8 mouse cellular contexts compared by ENCODE assay signal in genomic region chr11:116318719-116319659, GRCm38 (mm10). TPM values are rescaled to one million over a fixed set of nuclear protein-coding genes. Genes with fewer than 3 reads are reported as not detected.
DNase-seq lines count a peak whose midpoint lies in the region; ATAC-seq lines count a peak whose summit lies in the region.

No protein-coding gene starts in this region.

- H3K36me3 ChIP-seq in hindbrain, embryonic 15.5 days: no peaks in the 10 kb centered on the region

- peak overlapping the region; percentile 59 for H3K9ac ChIP-seq in hindbrain, embryonic 15.5 days

- peak overlapping the region; percentile 44 for H3K4me3 ChIP-seq in hindbrain, embryonic 15.5 days

- no peaks in the 10 kb centered on the region for H3K9me3 ChIP-seq in hindbrain, embryonic 15.5 days

- peak; percentile 79 for DNase-seq in R1 (ENCODE audit: low read depth, low spot score)
- peak; percentile 92 to 97 for DNase-seq in cerebellum, postnatal 14 days
- peak; percentile 89 for DNase-seq in gastrocnemius, adult 18-20 months (ENCODE audit: low spot score)
- DNase-seq in layer of hippocampus, postnatal 36 days: peak; percentile 82 to 86
- peak; percentile 87 for DNase-seq in lung, postnatal 36 days
- DNase-seq in retina, embryonic 14.5 days (ENCODE audit: low spot score): peak; percentile 91
- DNase-seq in thymus, postnatal 4 days: peak; percentile 98

- WGBS in hindbrain, embryonic 15.5 days: 3% methylated on average over 41 of the region's 41 CpGs

- H3K27me3 ChIP-seq in hindbrain, embryonic 15.5 days: no peaks in the 10 kb centered on the region; the same call in 1 of the 2 replicates

- peak overlapping the region; percentile 97 for H3K4me2 ChIP-seq in hindbrain, embryonic 15.5 days

- ATAC-seq in hindbrain, embryonic 15.5 days (ENCODE audit: low FRiP score, low read depth): peak; percentile 85

- H3K4me1 ChIP-seq in hindbrain, embryonic 15.5 days (replicated peaks): peaks cover 10% of the 10 kb centered on the region

- H3K27ac ChIP-seq in hindbrain, embryonic 15.5 days (replicated peaks): no peak overlapping the region

RNA-seq across cellular contexts. Expression of gene Exoc7, which starts 12.0 kb away (rescaled TPM):
- 10 to 100 TPM; 69.0 to 86.7 TPM for total RNA-seq in gastrocnemius, adult 18-20 months (2021)
- polyA plus RNA-seq in hindbrain, embryonic 15.5 days (2015; fragmentation: Nextera tagmentation; extraction: Ambion mirVana): 106 and 108 TPM in 2 replicates
- 10 to 100 TPM; 77.1 to 80.9 TPM for total RNA-seq in layer of hippocampus, postnatal 36 days (2021)

RNA-seq across cellular contexts. Expression of gene Foxj1, which starts 16.2 kb away (rescaled TPM):
- under 1 TPM in 1 of 2 experiments, not detected in 1; 0.14 TPM for total RNA-seq in gastrocnemius, adult 18-20 months (2021)
- polyA plus RNA-seq in hindbrain, embryonic 15.5 days (2015; fragmentation: Nextera tagmentation; extraction: Ambion mirVana): 13.7 and 23.2 TPM in 2 replicates
- total RNA-seq in layer of hippocampus, postnatal 36 days (2021): 1 to 10 TPM; 4.3 to 5.8 TPM

RNA-seq across cellular contexts. Expression of gene Galr2, which starts 38.2 kb away (rescaled TPM):
- under 1 TPM in 1 of 2 experiments, not detected in 1; 0.19 TPM for total RNA-seq in gastrocnemius, adult 18-20 months (2021)
- 0.51 and 0.68 TPM in 2 replicates for polyA plus RNA-seq in hindbrain, embryonic 15.5 days (2015; fragmentation: Nextera tagmentation; extraction: Ambion mirVana)
- total RNA-seq in layer of hippocampus, postnatal 36 days (2021): not detected

RNA-seq across cellular contexts. Expression of gene Srp68, which starts 45.0 kb away (rescaled TPM):
- 10 to 100 TPM; 82.5 to 88.8 TPM for total RNA-seq in gastrocnemius, adult 18-20 months (2021)
- 63.9 and 66.1 TPM in 2 replicates for polyA plus RNA-seq in hindbrain, embryonic 15.5 days (2015; fragmentation: Nextera tagmentation; extraction: Ambion mirVana)
- 10 to 100 TPM; 60.7 to 66.0 TPM for total RNA-seq in layer of hippocampus, postnatal 36 days (2021)

Comparison
In these comparisons a context has a peak if more than half of its experiments do, and no peak if none do; other contexts are left out.
1. RNA of gene Foxj1, which starts 16.2 kb away (total RNA-seq): 4.3 to 5.8 TPM in layer of hippocampus, postnatal 36 days; 0.14 TPM in gastrocnemius, adult 18-20 months; every median in the first group is over 4 times any median in the second.
2. Peak in every context shown above with its lines, with median percentiles within 50 percentile points of each other: DNase-seq.